In the genomic region with DNA sequence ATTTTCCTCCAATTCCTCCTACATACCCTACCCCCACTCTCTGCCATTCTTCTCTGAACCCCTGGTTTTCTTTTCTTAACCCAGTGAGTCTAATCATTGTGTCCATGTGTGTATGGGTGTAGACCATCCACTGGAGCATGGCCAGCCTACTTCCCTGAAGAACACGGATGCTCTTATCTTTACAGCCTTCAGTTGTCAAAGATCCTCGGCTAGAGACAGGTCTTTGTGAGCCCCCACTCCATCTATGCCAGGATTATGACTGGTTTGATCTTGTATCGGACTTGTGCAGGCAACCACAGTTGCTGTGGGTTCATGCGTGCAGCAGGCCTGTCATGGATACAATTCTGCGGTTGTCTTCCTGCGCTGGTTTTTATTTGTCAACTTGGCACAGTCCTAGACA, we compare ENCODE assay signal across 29 mouse cellular contexts.
DNase-seq lines count a peak whose midpoint lies in the region; ATAC-seq and TF ChIP-seq lines count a peak whose summit lies in the region.
"Had no signal": no experiment of that assay in that cellular context is flagged by ENCODE, and none has a peak within 500 bp of the region (broad histone marks: within the 10 kb centered on the region; RNA-seq: fewer than 3 reads in every experiment).

No protein-coding gene starts in this region.

- intact Hi-C loops in heart, postnatal 36 days (cut with DNase I), result no loop called here

- H3K9me3 ChIP-seq in liver, postnatal 0 days (ENCODE audit: low read length), result no peaks in the 10 kb centered on the region
- H3K9me3 ChIP-seq in liver, embryonic 12.5 days (replicated peaks), result no peaks in the 10 kb centered on the region
- no peaks in the 10 kb centered on the region for H3K9me3 ChIP-seq in heart, embryonic 11.5 days (replicated peaks; ENCODE audit: control insufficient read depth, low read length)
- H3K9me3 ChIP-seq: embryonic facial prominence, embryonic 10.5 days; embryonic facial prominence, embryonic 13.5 days; forebrain, embryonic 10.5 days; forebrain, embryonic 13.5 days; heart, embryonic 10.5 days; hindbrain, embryonic 10.5 days had no signal

- H3K27me3 ChIP-seq in liver, postnatal 0 days (ENCODE audit: insufficient read depth, low read length), result no peaks in the 10 kb centered on the region
- no peaks in the 10 kb centered on the region for H3K27me3 ChIP-seq in liver, embryonic 12.5 days (replicated peaks)
- H3K27me3 ChIP-seq in heart, embryonic 11.5 days (ENCODE audit: control insufficient read depth, insufficient read depth, low read length), result no peaks in the 10 kb centered on the region
- H3K27me3 ChIP-seq: CH12.LX; embryonic facial prominence, embryonic 13.5 days; forebrain, embryonic 13.5 days had no signal

- TF ChIP-seq CTCF in liver, postnatal 0 days (IDR thresholded peaks at IDR 0.05; ENCODE audit: low read depth), result no peak

- WGBS in liver, postnatal 0 days (ENCODE audit: insufficient replicate concordance), result 83% methylated on average over 6 of the region's 6 CpGs
- WGBS in liver, embryonic 12.5 days (ENCODE audit: insufficient replicate concordance), result 83% methylated on average over 6 of the region's 6 CpGs
- WGBS in heart, embryonic 11.5 days (ENCODE audit: insufficient replicate concordance), result 83% methylated on average over 6 of the region's 6 CpGs

- no peak overlapping the region for H3K4me2 ChIP-seq in liver, postnatal 0 days (ENCODE audit: low read depth, low read length)
- no peak overlapping the region for H3K4me2 ChIP-seq in liver, embryonic 12.5 days
- no peak overlapping the region for H3K4me2 ChIP-seq in heart, embryonic 11.5 days
- H3K4me2 ChIP-seq: embryonic facial prominence, embryonic 13.5 days; forebrain, embryonic 13.5 days; hindbrain, embryonic 14.5 days had no signal

- 0 out of 2 replicates have a peak, but pooled peaks have one; percentile 20 for ATAC-seq in liver, postnatal 0 days
- no peak for ATAC-seq in liver, embryonic 12.5 days
- ATAC-seq in megakaryocyte progenitor cell, adult 5-6 weeks (replicated peaks; ENCODE audit: poor library complexity), result peak; percentile 37
- no peak for ATAC-seq in heart, embryonic 11.5 days (replicated peaks; ENCODE audit: insufficient number of reproducible peaks, low FRiP score, low TSS enrichment)
- ATAC-seq: hindbrain, postnatal 0 days; inflammation-experienced regulatory T-cells, adult 6 months; intestine, embryonic 16.5 days had no signal

- no peak overlapping the region for H3K9ac ChIP-seq in liver, postnatal 0 days (replicated peaks)
- no peak overlapping the region for H3K9ac ChIP-seq in liver, embryonic 12.5 days
- no peak overlapping the region for H3K9ac ChIP-seq in heart, embryonic 11.5 days (ENCODE audit: low read depth, low read length)
- H3K9ac ChIP-seq: embryonic facial prominence, embryonic 13.5 days; forebrain, embryonic 13.5 days; hindbrain, embryonic 14.5 days had no signal

- TF ChIP-seq EP300 in liver, postnatal 0 days (IDR thresholded peaks at IDR 0.05; ENCODE audit: low read depth), result no peak

- H3K36me3 ChIP-seq in liver, postnatal 0 days (replicated peaks; ENCODE audit: insufficient read depth, low read length), result peaks cover 21% of the 10 kb centered on the region
- peaks cover 63% of the 10 kb centered on the region for H3K36me3 ChIP-seq in liver, embryonic 12.5 days
- peaks cover 13% of the 10 kb centered on the region; the same call in 1 of the 2 replicates for H3K36me3 ChIP-seq in heart, embryonic 11.5 days (ENCODE audit: control insufficient read depth, insufficient read depth, low read length)

- DNase-seq in liver, postnatal 0 days, result no peak
- peak; percentile 50 for DNase-seq in c-Kit-positive CD71-positive TER-119-positive erythroid progenitor cells, embryonic 14.5 days (ENCODE audit: low spot score)
- DNase-seq in lung, postnatal 4 days, result no peak
- DNase-seq in heart, postnatal 36 days, result no peak
- DNase-seq: adrenal gland, postnatal 10 days; adrenal gland, postnatal 36 days; B cell, adult 2 months; cerebellum, adult 18-20 months; cerebellum, adult 9-11 months; cerebellum, postnatal 25 days; embryo, embryonic 11 days; gastrocnemius, postnatal 10 days; gastrocnemius, postnatal 36 days; heart, adult 2 months had no signal

- no peak overlapping the region for H3K4me3 ChIP-seq in liver, postnatal 0 days (ENCODE audit: low read depth, low read length)
- no peak overlapping the region for H3K4me3 ChIP-seq in liver, embryonic 12.5 days
- no peak overlapping the region for H3K4me3 ChIP-seq in heart, embryonic 11.5 days (ENCODE audit: low read depth, low read length)
- H3K4me3 ChIP-seq: embryonic facial prominence, embryonic 10.5 days; embryonic facial prominence, embryonic 13.5 days; erythroblast, embryonic 14.5 days; forebrain, embryonic 10.5 days; forebrain, embryonic 13.5 days; heart, adult 2 months; heart, embryonic 10.5 days; hindbrain, embryonic 10.5 days had no signal

- H3K27ac ChIP-seq in liver, postnatal 0 days (ENCODE audit: low read depth), result no peak overlapping the region
- no peak overlapping the region for H3K27ac ChIP-seq in liver, embryonic 12.5 days
- H3K27ac ChIP-seq in heart, embryonic 11.5 days (ENCODE audit: low read depth, low read length), result no peak overlapping the region
- H3K27ac ChIP-seq: embryonic facial prominence, embryonic 10.5 days; embryonic facial prominence, embryonic 13.5 days; forebrain, embryonic 10.5 days; forebrain, embryonic 13.5 days; heart, adult 2 months; heart, embryonic 10.5 days; hindbrain, embryonic 10.5 days; hindbrain, embryonic 14.5 days; hindbrain, postnatal 0 days had no signal

- peaks cover 16% of the 10 kb centered on the region for H3K4me1 ChIP-seq in liver, postnatal 0 days (ENCODE audit: insufficient read depth)
- peaks cover 43% of the 10 kb centered on the region for H3K4me1 ChIP-seq in liver, embryonic 12.5 days
- peaks cover 31% of the 10 kb centered on the region for H3K4me1 ChIP-seq in heart, embryonic 11.5 days (ENCODE audit: control insufficient read depth, insufficient read depth, low read length)

Comparison
In these comparisons a context has a peak if more than half of its experiments do, and no peak if none do; other contexts are left out.
1. ATAC-seq: peak in liver, postnatal 0 days (single experiment) and megakaryocyte progenitor cell, adult 5-6 weeks (single experiment); none in liver, embryonic 12.5 days (single experiment) and heart, embryonic 11.5 days (single experiment).